Mouse (Mus musculus): ENCODE results near the gene Apmap.

DNA sequence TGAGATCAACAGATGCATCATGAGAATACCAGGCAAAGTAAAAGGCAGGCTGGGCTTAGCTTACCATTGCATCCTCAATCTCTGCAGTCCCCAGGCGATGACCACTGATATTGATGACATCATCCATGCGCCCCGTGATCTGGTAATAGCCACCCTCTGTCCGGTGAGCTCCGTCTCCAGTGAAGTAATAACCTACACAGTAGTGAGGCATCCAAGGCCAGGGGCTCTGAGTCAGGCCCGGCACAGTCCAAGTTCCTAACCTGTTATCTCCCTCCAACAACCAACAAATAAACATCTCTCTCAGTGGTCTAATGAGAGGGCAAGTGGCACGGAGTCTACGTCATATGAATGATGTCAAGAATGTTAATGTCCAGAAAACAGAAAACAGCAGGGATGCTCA, 16.6 kb upstream of the Apmap start:
- TF ChIP-seq CTCF (IDR thresholded peaks at IDR 0.05; ENCODE audit: control insufficient read depth, insufficient read depth, insufficient replicate concordance, low read depth, low read length), result no peak
- TF ChIP-seq POLR2A (IDR thresholded peaks at IDR 0.05; ENCODE audit: control insufficient read depth, low read depth, low read length), result no peak
